Mouse (Mus musculus) liver, embryonic 16.5 days (tissue): ENCODE results near the gene Wnt10a. TPM values are rescaled to one million over a fixed set of nuclear protein-coding genes. Genes with fewer than 3 reads are reported as not detected.

ENCODE experiments used
- ATAC-seq: fragments of 200-750 bp; cut with Nextera tagmentation; 2 replicates; pipeline ENCODE4 v1.8.0; 2017; ENCODE audit warnings: low read depth, mild to moderate bottlenecking, moderate number of reproducible peaks, moderate library complexity
- H3K27ac ChIP-seq: fragments of 300-500 bp; sonication (generic); 2 replicates; pipeline ENCODE4 v1.5.1; 2014; ENCODE audit warnings: mild to moderate bottlenecking, low read length
- H3K27me3 ChIP-seq: fragments of 300-500 bp; sonication (generic); 2 replicates; pipeline ENCODE4 v1.6.1; 2014; ENCODE audit warnings: low read depth, low read length, mixed read lengths; ENCODE audit not compliant: control insufficient read depth, insufficient read depth
- H3K36me3 ChIP-seq: fragments of 300-500 bp; sonication (generic); 2 replicates; pipeline ENCODE4 v1.6.1; 2014; ENCODE audit warnings: mild to moderate bottlenecking; ENCODE audit not compliant: control insufficient read depth, insufficient read depth
- H3K4me1 ChIP-seq: fragments of 300-500 bp; sonication (generic); 2 replicates; pipeline ENCODE4 v1.6.1; 2014; ENCODE audit warnings: low read depth, low read length, mixed read lengths; ENCODE audit not compliant: control insufficient read depth
- H3K4me2 ChIP-seq: fragments of 300-500 bp; sonication (generic); 2 replicates; pipeline ENCODE4 v1.6.1; 2014; ENCODE audit warnings: low read depth, low read length, mixed read lengths
- H3K4me3 ChIP-seq: fragments of 300-500 bp; sonication (generic); 2 replicates; pipeline ENCODE4 v1.5.1; 2014; ENCODE audit warnings: low read depth, mild to moderate bottlenecking, low read length
- H3K9ac ChIP-seq: fragments of 300-500 bp; sonication (generic); 2 replicates; pipeline ENCODE4 v1.6.1; 2014; ENCODE audit warnings: low read depth, low read length
- H3K9me3 ChIP-seq: fragments of 300-500 bp; sonication (generic); replicated peaks from 2 replicates; pipeline ENCODE4 v1.6.1; 2016; ENCODE audit warnings: low read length; ENCODE audit not compliant: control insufficient read depth
- WGBS: fragments of 180-500 bp; shearing (Covaris S2); extraction: QIAGEN DNeasy Blood & Tissue Kit; methylation state at CpG from one replicate; pipeline ENCODE4 v1.1.7; 2014; ENCODE audit not compliant: insufficient replicate concordance; 5-methylcytosine and 5-hydroxymethylcytosine counted together
- polyA plus RNA-seq: library from polyadenylated mRNA; unstranded; fragments of >200 nt; fragmentation: Nextera tagmentation; extraction: Ambion mirVana; gene quantifications from 2 replicates; pipeline ENCODE4 v1.2.1, GENCODE M21; 2015

Gene Wnt10a
- polyA plus RNA-seq, 1 experiment from 2014 or later: not detected

DNA sequence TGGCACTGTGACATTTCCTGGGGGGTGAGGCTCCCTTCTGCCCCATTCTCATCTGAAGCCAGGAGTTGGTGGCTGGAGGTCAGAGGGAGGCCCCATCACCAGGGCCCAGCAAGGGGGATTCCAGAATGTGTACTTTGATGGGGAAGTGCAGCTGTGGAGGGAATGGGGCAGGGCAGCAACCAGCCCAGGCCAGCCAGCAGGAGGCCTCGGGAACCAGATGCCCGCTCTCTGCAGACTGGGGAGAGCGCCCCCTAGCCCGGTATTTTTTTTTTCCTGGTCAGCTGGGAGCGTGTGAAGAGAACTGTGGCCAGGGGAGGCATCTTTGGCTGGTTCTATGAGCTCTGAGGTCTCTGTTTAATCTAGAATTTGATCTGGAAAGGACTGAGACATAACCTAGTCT lies 15.5 kb upstream of the Wnt10a start:
- Histone ChIP-seq H3K27ac (no peak overlapping the region), H3K36me3 (no peaks in the 10 kb centered on the region), H3K9ac (no peak overlapping the region), H3K4me1 (no peaks in the 10 kb centered on the region), H3K4me2 (no peak overlapping the region), H3K27me3 (peaks cover 58% of the 10 kb centered on the region), H3K4me3 (no peak overlapping the region), H3K9me3 (no peaks in the 10 kb centered on the region)
- WGBS: 7% methylated on average over 5 of the region's 5 CpGs
- no peak for ATAC-seq

DNA sequence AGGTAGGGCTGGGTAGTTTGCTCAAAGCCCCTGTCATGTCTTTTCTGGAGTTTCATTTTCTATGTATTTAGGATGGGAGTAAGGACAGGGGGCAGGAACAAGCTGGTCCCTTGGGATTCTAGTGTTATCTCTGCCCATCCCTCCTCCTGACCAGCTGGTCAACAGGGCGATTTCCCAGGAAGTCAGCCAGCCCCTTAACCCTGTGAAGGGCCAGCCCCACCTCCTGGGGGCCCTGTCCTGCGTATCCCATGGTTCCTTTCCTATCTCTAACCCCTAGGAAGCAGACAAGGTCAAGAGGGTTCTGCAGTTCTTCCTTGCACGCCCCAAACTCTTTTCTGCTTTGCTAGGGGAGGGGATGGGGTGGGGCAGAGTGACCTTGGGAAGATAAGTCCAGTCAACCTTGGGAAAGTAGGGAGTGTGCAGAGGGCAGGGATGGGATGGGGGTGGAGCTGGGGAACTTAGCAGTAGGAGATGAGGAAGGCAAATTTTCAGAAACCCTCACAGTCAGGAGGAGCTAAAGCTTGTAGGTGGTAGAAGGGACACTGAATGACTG lies 12.3 kb upstream of the Wnt10a start:
- H3K9ac ChIP-seq: no peak overlapping the region
- ATAC-seq: no peak
- H3K36me3 ChIP-seq: no peaks in the 10 kb centered on the region
- no peak overlapping the region for H3K4me3 ChIP-seq
- peaks cover 58% of the 10 kb centered on the region for H3K27me3 ChIP-seq
- WGBS: 28% methylated on average over 3 of the region's 3 CpGs
- H3K27ac ChIP-seq: no peak overlapping the region
- H3K4me1 ChIP-seq: no peaks in the 10 kb centered on the region; the same call in 1 of the 2 replicates
- no peak overlapping the region for H3K4me2 ChIP-seq
- no peaks in the 10 kb centered on the region for H3K9me3 ChIP-seq

DNA sequence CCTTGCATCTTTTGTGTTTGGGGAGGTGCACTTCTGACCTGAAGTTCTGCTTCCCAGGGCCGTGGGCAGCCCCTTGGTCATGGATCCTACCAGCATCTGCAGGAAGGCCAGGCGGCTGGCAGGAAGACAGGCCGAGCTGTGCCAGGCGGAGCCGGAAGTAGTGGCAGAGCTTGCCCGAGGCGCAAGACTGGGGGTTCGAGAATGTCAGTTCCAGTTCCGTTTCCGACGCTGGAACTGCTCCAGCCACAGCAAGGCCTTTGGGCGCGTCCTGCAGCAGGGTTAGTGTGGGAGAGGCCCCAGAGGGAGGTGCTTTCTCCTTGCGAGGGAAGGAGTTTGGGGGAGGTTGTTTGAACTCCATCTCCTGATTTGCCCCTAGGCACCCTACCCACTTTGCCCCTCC lies 9.3 kb upstream of the Wnt10a start:
- Histone ChIP-seq H3K9ac (no peak overlapping the region), H3K9me3 (no peaks in the 10 kb centered on the region), H3K4me1 (no peaks in the 10 kb centered on the region; the same call in 1 of the 2 replicates), H3K4me2 (no peak overlapping the region), H3K27me3 (peaks cover 67% of the 10 kb centered on the region), H3K4me3 (no peak overlapping the region), H3K36me3 (no peaks in the 10 kb centered on the region), H3K27ac (no peak overlapping the region)
- WGBS: 9% methylated on average over 14 of the region's 14 CpGs
- no peak for ATAC-seq

DNA sequence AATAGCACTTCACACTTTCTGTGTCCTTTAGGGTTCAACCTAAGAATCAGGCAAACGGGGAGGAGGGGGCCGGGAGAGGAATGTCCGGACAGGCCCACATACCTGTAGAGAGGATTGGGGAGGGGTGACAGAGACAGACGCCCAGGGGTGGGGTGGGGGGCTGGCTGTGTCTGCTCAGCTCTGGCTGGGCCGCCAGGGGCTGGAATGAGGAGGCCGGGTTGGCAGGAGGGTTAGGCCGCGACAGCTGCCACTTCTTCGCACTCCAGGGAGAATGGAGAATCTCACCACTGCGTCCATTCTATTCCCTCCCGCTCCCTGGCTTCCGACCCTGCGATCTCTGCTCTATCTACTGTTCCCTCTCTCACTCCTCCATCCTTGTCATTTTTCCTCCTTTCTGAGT lies 7.8 kb upstream of the Wnt10a start:
- Histone ChIP-seq H3K27me3 (peaks cover 80% of the 10 kb centered on the region), H3K4me2 (peak overlapping the region; percentile 53), H3K27ac (no peak overlapping the region), H3K36me3 (no peaks in the 10 kb centered on the region), H3K9ac (no peak overlapping the region), H3K4me3 (no peak overlapping the region; the same call in 1 of the 2 replicates), H3K9me3 (no peaks in the 10 kb centered on the region), H3K4me1 (no peaks in the 10 kb centered on the region; the same call in 1 of the 2 replicates)
- no peak for ATAC-seq
- 7% methylated on average over 13 of the region's 13 CpGs for WGBS

DNA sequence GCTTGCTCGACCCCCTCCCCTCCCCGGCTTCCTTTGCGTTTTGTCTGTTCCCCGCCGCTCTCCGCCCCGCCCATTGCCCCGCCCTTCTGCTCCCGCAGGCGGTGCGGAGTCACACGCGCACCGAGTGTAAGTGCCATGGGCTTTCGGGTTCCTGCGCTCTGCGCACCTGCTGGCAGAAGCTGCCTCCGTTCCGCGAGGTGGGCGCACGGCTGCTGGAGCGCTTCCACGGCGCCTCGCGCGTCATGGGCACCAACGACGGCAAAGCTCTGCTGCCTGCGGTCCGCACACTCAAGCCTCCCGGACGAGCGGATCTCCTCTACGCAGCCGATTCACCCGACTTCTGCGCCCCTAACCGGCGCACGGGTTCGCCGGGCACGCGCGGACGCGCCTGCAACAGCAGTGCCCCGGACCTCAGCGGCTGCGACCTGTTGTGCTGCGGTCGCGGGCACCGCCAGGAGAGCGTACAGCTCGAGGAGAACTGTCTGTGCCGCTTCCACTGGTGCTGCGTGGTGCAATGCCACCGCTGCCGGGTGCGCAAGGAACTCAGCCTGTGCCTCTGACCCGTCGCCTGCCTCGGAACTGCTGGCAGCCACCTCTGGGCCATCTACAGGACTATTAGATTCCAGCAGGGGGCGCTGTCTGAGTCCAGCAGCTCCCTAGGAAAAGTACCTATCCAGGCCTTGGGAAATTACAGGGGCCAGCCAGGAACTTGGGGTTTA lies 7.1 kb upstream of the Wnt10a start:
- no peak for ATAC-seq
- Histone ChIP-seq H3K4me1 (no peaks in the 10 kb centered on the region; the same call in 1 of the 2 replicates), H3K36me3 (no peaks in the 10 kb centered on the region), H3K27ac (no peak overlapping the region), H3K9me3 (no peaks in the 10 kb centered on the region), H3K27me3 (peaks cover 86% of the 10 kb centered on the region), H3K4me3 (peak overlapping the region; percentile 42), H3K9ac (no peak overlapping the region), H3K4me2 (peak overlapping the region; percentile 53)
- WGBS: under 1% methylated on average over 67 of the region's 67 CpGs

DNA sequence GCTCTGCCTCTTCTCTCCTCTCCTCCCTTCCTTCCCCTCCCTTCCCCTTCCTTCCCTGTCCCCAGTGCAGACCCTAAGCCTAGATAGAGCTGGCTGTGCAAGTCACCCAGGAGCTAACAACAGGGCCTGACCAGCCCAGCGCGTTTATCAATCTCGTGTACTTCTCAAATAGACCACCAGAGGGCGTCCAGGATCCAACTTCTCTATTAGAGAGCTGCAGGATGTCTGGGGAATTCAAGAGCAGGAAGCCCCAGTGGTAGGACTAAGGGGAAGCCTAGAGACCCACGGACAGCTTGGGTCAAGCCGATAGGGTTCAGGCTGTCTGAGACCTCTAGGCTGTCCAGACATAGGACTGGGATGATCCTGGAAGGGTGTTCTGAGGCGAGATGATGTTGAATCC lies 3.5 kb upstream of the Wnt10a start:
- peaks cover 95% of the 10 kb centered on the region for H3K27me3 ChIP-seq
- WGBS: 2% methylated on average over 7 of the region's 7 CpGs

DNA sequence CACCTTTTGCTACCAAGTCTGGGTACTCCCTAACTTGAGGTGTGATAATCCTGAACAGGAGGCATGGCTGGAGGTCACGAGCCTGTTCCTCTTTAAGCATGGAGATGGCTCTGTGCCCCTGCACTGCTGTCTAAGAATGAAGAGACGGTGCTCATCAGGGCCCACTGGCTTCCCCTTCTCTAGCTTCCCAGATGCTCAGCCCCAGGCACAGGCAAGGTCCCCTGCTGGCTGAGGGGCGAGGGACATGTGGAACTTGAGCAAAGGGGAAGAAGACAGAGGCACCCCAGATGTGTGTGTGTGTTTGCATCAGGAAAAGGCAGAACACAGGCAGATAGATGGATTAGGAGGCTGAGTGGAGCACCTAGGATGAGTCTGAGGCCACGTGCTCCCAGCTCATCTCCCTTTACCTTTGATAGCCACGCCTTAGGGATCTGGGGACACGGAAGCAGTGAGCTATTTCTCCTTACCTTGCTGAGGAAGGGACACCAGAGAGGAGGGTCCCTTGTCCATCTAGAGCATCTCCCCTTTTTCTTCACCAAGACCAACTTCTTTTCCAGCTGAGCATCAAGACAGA lies 2.6 kb upstream of the Wnt10a start:
- H3K27ac ChIP-seq: no peak overlapping the region
- WGBS: 8% methylated on average over 6 of the region's 6 CpGs
- H3K4me3 ChIP-seq: no peak overlapping the region
- no peak for ATAC-seq
- H3K9me3 ChIP-seq: no peaks in the 10 kb centered on the region
- no peaks in the 10 kb centered on the region; the same call in 1 of the 2 replicates for H3K4me1 ChIP-seq
- no peak overlapping the region for H3K9ac ChIP-seq
- no peaks in the 10 kb centered on the region for H3K36me3 ChIP-seq
- H3K27me3 ChIP-seq: peaks cover 95% of the 10 kb centered on the region
- no peak overlapping the region for H3K4me2 ChIP-seq

More for the DNA sequence above, 3.5 kb upstream of the Wnt10a start:
- Histone ChIP-seq H3K27ac (no peak overlapping the region), H3K4me2 (no peak overlapping the region), H3K36me3 (no peaks in the 10 kb centered on the region), H3K9ac (no peak overlapping the region), H3K9me3 (no peaks in the 10 kb centered on the region), H3K4me1 (no peaks in the 10 kb centered on the region; the same call in 1 of the 2 replicates), H3K4me3 (no peak overlapping the region)
- ATAC-seq: no peak

DNA sequence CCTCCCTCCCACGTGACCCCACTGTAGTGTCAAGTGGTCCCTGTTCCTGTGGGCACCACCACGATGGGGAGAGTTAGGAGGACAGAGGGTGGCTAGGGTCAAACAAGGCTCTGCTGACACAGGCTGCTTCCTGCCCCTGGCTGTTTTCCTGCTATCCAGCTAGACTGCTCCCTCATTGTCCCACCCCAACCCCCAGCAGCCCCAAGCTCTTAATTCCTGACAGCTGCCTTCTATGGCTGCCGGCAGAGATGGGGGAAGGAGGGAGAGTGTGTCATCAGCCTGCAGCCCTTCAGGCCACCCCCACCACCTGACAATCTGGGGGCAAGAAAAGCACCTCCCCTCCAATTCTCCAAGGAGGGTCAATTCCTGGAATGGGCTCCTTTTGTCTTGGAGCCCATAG lies 1.2 kb upstream of the Wnt10a start:
- Histone ChIP-seq H3K4me1 (no peaks in the 10 kb centered on the region), H3K9ac (no peak overlapping the region), H3K4me3 (no peak overlapping the region), H3K4me2 (no peak overlapping the region), H3K27ac (no peak overlapping the region), H3K9me3 (no peaks in the 10 kb centered on the region), H3K27me3 (peaks cover 95% of the 10 kb centered on the region), H3K36me3 (no peaks in the 10 kb centered on the region)
- 7% methylated on average over 3 of the region's 3 CpGs for WGBS
- ATAC-seq: no peak
